Mouse (Mus musculus) kidney, embryonic 14.5 days (tissue): ENCODE data around the gene Lzic. TPM values are rescaled to one million over a fixed set of nuclear protein-coding genes. Genes with fewer than 3 reads are reported as not detected.
"Not testable (repeated sequence)": the region's sequence is repeated elsewhere in the genome, so short reads cannot be mapped to it uniquely, and the experiment has no call there.

Experiments used
- ATAC-seq: fragments of 200-750 bp; cut with Nextera tagmentation; 2 replicates; pipeline ENCODE4 v1.8.0; 2017; ENCODE audit warnings: moderate number of reproducible peaks, mild to moderate bottlenecking, moderate TSS enrichment, moderate library complexity; ENCODE audit not compliant: low FRiP score, low TSS enrichment
- H3K27ac ChIP-seq: fragments of 300-500 bp; sonication (generic); 2 replicates; pipeline ENCODE4 v1.5.1; 2014; ENCODE audit warnings: low read depth, mild to moderate bottlenecking, low read length, moderate library complexity, mixed read lengths
- H3K27me3 ChIP-seq: fragments of 300-500 bp; sonication (generic); 2 replicates; pipeline ENCODE4 v1.6.1; 2014; ENCODE audit warnings: mild to moderate bottlenecking, low read length; ENCODE audit not compliant: control insufficient read depth, insufficient read depth
- H3K36me3 ChIP-seq: fragments of 300-500 bp; sonication (generic); 2 replicates; pipeline ENCODE4 v1.6.1; 2014; ENCODE audit warnings: low read length, mixed read lengths; ENCODE audit not compliant: control insufficient read depth, insufficient read depth
- H3K4me1 ChIP-seq: fragments of 300-500 bp; sonication (generic); 2 replicates; pipeline ENCODE4 v1.6.1; 2014; ENCODE audit warnings: low read length, mixed read lengths; ENCODE audit not compliant: control insufficient read depth, insufficient read depth
- H3K4me2 ChIP-seq: fragments of 300-500 bp; sonication (generic); replicated peaks from 2 replicates; pipeline ENCODE4 v1.6.1; 2014; ENCODE audit warnings: low read depth, mild to moderate bottlenecking, low read length
- H3K4me3 ChIP-seq: fragments of 300-500 bp; sonication (generic); 2 replicates; pipeline ENCODE4 v1.5.1; 2014; ENCODE audit warnings: mild to moderate bottlenecking, low read length
- H3K9ac ChIP-seq: fragments of 300-500 bp; sonication (generic); 2 replicates; pipeline ENCODE4 v1.6.1; 2014; ENCODE audit warnings: low read depth, mild to moderate bottlenecking, low read length, moderate library complexity
- H3K9me3 ChIP-seq: fragments of 300-500 bp; sonication (generic); 2 replicates; pipeline ENCODE4 v1.6.1; 2016; ENCODE audit warnings: low read length; ENCODE audit not compliant: control insufficient read depth
- WGBS: fragments of 180-500 bp; shearing (Covaris S2); extraction: QIAGEN DNeasy Blood & Tissue Kit; methylation state at CpG from one replicate; pipeline ENCODE4 v1.1.7; 2014; 5-methylcytosine and 5-hydroxymethylcytosine counted together
- polyA plus RNA-seq: library from polyadenylated mRNA; unstranded; fragments of >200 nt; fragmentation: Nextera tagmentation; extraction: Ambion mirVana; gene quantifications from 2 replicates; pipeline ENCODE4 v1.2.1, GENCODE M21; 2014

The Lzic gene
- polyA plus RNA-seq, 1 experiment from 2014 or later = 47.3 TPM

GRCm38 (mm10) chr4:149453656-149454055, 31.4 kb upstream of the Lzic start:
- Histone ChIP-seq H3K4me2 (no peak overlapping the region), H3K36me3 (no peaks in the 10 kb centered on the region), H3K4me3 (no peak overlapping the region), H3K9me3 (no peaks in the 10 kb centered on the region), H3K27me3 (no peaks in the 10 kb centered on the region), H3K9ac (no peak overlapping the region), H3K4me1 (no peaks in the 10 kb centered on the region), H3K27ac (no peak overlapping the region)
- WGBS = 93% methylated on average over 4 of the region's 4 CpGs
- no peak for ATAC-seq

GRCm38 (mm10) chr4:149454263-149454662, 30.8 kb upstream of the Lzic start:
- 86% methylated on average over 17 of the region's 17 CpGs for WGBS
- Histone ChIP-seq H3K4me2 (no peak overlapping the region), H3K9ac (no peak overlapping the region), H3K36me3 (no peaks in the 10 kb centered on the region), H3K27me3 (no peaks in the 10 kb centered on the region), H3K4me3 (no peak overlapping the region), H3K9me3 (no peaks in the 10 kb centered on the region), H3K27ac (no peak overlapping the region), H3K4me1 (no peaks in the 10 kb centered on the region)
- no peak for ATAC-seq

- H3K4me2 ChIP-seq = no peak within 1 kb of the TSS
- no peak within 1 kb of the TSS for H3K4me3 ChIP-seq
- no peaks in the 10 kb centered on the region for H3K4me1 ChIP-seq
- no peaks in the 10 kb centered on the region for H3K9me3 ChIP-seq
- no peaks in the 10 kb centered on the region for H3K27me3 ChIP-seq
- H3K36me3 ChIP-seq = no peaks in the 10 kb centered on the region
- no peak within 1 kb of the TSS for H3K27ac ChIP-seq
- H3K9ac ChIP-seq = no peak within 1 kb of the TSS
- ATAC-seq = no peak
- WGBS = 67% methylated on average over 8 of the region's 8 CpGs
Observed at GRCm38 (mm10) chr4:149454879-149455278, 30.1 kb upstream of the Lzic start, which contains the start of gene Rbp7. TSS of gene Rbp7 (minus strand) at chr4:149454978.

GRCm38 (mm10) chr4:149457163-149457562, 27.9 kb upstream of the Lzic start:
- not testable (repeated sequence) for H3K36me3 ChIP-seq, H3K9me3 ChIP-seq, H3K27me3 ChIP-seq, H3K4me2 ChIP-seq, H3K27ac ChIP-seq, H3K4me3 ChIP-seq, ATAC-seq, H3K9ac ChIP-seq, H3K4me1 ChIP-seq
- whole genome bisulfite sequencing = 87% methylated on average over 26 of the region's 27 CpGs

GRCm38 (mm10) chr4:149457831-149458430, 27.1 kb upstream of the Lzic start:
- H3K9ac ChIP-seq = no peak overlapping the region
- no peaks in the 10 kb centered on the region for H3K9me3 ChIP-seq
- H3K4me1 ChIP-seq = no peaks in the 10 kb centered on the region
- H3K27me3 ChIP-seq = no peaks in the 10 kb centered on the region
- 74% methylated on average over 6 of the region's 6 CpGs for WGBS
- H3K4me3 ChIP-seq = no peak overlapping the region
- no peaks in the 10 kb centered on the region for H3K36me3 ChIP-seq
- H3K27ac ChIP-seq = no peak overlapping the region
- ATAC-seq = no peak
- no peak overlapping the region for H3K4me2 ChIP-seq

- no peaks in the 10 kb centered on the region for H3K9me3 ChIP-seq
- H3K4me3 ChIP-seq = no peak overlapping the region
- 80% methylated on average over 5 of the region's 5 CpGs for WGBS
- H3K4me1 ChIP-seq = no peaks in the 10 kb centered on the region
- no peaks in the 10 kb centered on the region for H3K36me3 ChIP-seq
- no peak overlapping the region for H3K27ac ChIP-seq
- no peak overlapping the region for H3K9ac ChIP-seq
- no peak overlapping the region for H3K4me2 ChIP-seq
- ATAC-seq = no peak
- H3K27me3 ChIP-seq = no peaks in the 10 kb centered on the region
Observed at GRCm38 (mm10) chr4:149458526-149458925, 26.5 kb upstream of the Lzic start.

GRCm38 (mm10) chr4:149459425-149459824, 25.6 kb upstream of the Lzic start:
- Histone ChIP-seq H3K27ac (no peak overlapping the region), H3K36me3 (no peaks in the 10 kb centered on the region), H3K4me3 (no peak overlapping the region), H3K4me2 (no peak overlapping the region), H3K4me1 (no peaks in the 10 kb centered on the region), H3K9ac (no peak overlapping the region), H3K9me3 (no peaks in the 10 kb centered on the region), H3K27me3 (no peaks in the 10 kb centered on the region)
- WGBS = 80% methylated on average over 1 of the region's 1 CpGs
- ATAC-seq = no peak

GRCm38 (mm10) chr4:149460475-149460874, 24.6 kb upstream of the Lzic start:
- not testable (repeated sequence) for H3K36me3 ChIP-seq, H3K27me3 ChIP-seq, H3K4me2 ChIP-seq, H3K4me1 ChIP-seq, ATAC-seq, H3K9ac ChIP-seq, H3K4me3 ChIP-seq, H3K9me3 ChIP-seq, H3K27ac ChIP-seq
- 95% methylated on average over 2 of the region's 2 CpGs for WGBS

GRCm38 (mm10) chr4:149461579-149462304, 23.3 kb upstream of the Lzic start:
- no peak for ATAC-seq
- Histone ChIP-seq H3K4me1 (no peaks in the 10 kb centered on the region), H3K9ac (no peak overlapping the region), H3K9me3 (no peaks in the 10 kb centered on the region), H3K27ac (no peak overlapping the region), H3K4me3 (no peak overlapping the region), H3K36me3 (no peaks in the 10 kb centered on the region), H3K4me2 (no peak overlapping the region), H3K27me3 (no peaks in the 10 kb centered on the region)
- 75% methylated on average over 7 of the region's 7 CpGs for WGBS
